Mouse (Mus musculus) gastrocnemius, postnatal 14 days (tissue): Measurements from ENCODE around the gene Prrc2b. TPM values are rescaled to one million over a fixed set of nuclear protein-coding genes. Genes with fewer than 3 reads are reported as not detected.
A peak's percentile ranks its signal among the peaks of the same experiment; 100 is the strongest.

Experiments used
- DNase-seq: peaks from one replicate; pipeline ENCODE4 v3.0.0; 2021; ENCODE audit warnings: mixed read lengths
- intact Hi-C: fragments of 180-260 bp; cut with DNase I; formaldehyde crosslinking; loops from one replicate; pipeline ENCODE4 v1.15.1; 2025; ENCODE audit warnings: low total_unique reads
- total RNA-seq, 2 experiments: library from RNA; stranded (reverse); gene quantifications; 2 replicates each; pipeline ENCODE4 v1.2.3; 2021

Prrc2b gene
- total RNA-seq, 2 experiments from 2014 or later, result 79.2 to 83.9 TPM

- DNase-seq, result no peak
- intact Hi-C loops, result no loop called here
These were observed 26.0 kb downstream of the Prrc2b start for GRCm38 (mm10) chr2:32176848-32177247.

GRCm38 (mm10) chr2:32177397-32178060 is 26.6 kb downstream of the Prrc2b start:
- intact Hi-C loops, result no loop called here

GRCm38 (mm10) chr2:32179363-32179762 is 28.5 kb downstream of the Prrc2b start:
- intact Hi-C loops, result no loop called here
- DNase-seq, result no peak

More at GRCm38 (mm10) chr2:32177397-32178060, 26.6 kb downstream of the Prrc2b start:
- no peak for DNase-seq

GRCm38 (mm10) chr2:32180127-32180526 is 29.2 kb downstream of the Prrc2b start:
- DNase-seq, result no peak
- intact Hi-C loops, result no loop called here

GRCm38 (mm10) chr2:32181364-32181763 is 30.5 kb downstream of the Prrc2b start:
- intact Hi-C loops, result no loop called here
- DNase-seq, result no peak

GRCm38 (mm10) chr2:32182119-32182518 is 31.2 kb downstream of the Prrc2b start:
- intact Hi-C loops, result no loop called here
- no peak for DNase-seq

GRCm38 (mm10) chr2:32182676-32183296 is 31.9 kb downstream of the Prrc2b start:
- intact Hi-C loops, result no loop called here
- no peak for DNase-seq

- intact Hi-C loops, result no loop called here
- DNase-seq, result no peak
These were observed 36.2 kb downstream of the Prrc2b start for GRCm38 (mm10) chr2:32187019-32187551.

GRCm38 (mm10) chr2:32187649-32188048 is 36.8 kb downstream of the Prrc2b start:
- intact Hi-C loops, result no loop called here
- DNase-seq, result peak; percentile 74

- no peak for DNase-seq
- intact Hi-C loops, result no loop called here
These were observed 38.3 kb downstream of the Prrc2b start for GRCm38 (mm10) chr2:32189060-32189681.

GRCm38 (mm10) chr2:32190620-32191019 is 39.7 kb downstream of the Prrc2b start:
- intact Hi-C loops, result loop anchor here (5.0 kb wide), 1 partner anchor 38 kb away; the partner anchor contains the start of gene Prrc2b
- no peak for DNase-seq

- intact Hi-C loops, result loop anchor here (5.0 kb wide), 1 partner anchor 40 kb away; the partner anchor contains the start of gene Prrc2b
These were observed 41.1 kb downstream of the Prrc2b start for GRCm38 (mm10) chr2:32191872-32192507.

GRCm38 (mm10) chr2:32198977-32199376 is 48.1 kb downstream of the Prrc2b start:
- no peak for DNase-seq
- intact Hi-C loops, result no loop called here

More at GRCm38 (mm10) chr2:32191872-32192507, 41.1 kb downstream of the Prrc2b start:
- DNase-seq, result peak; percentile 69

GRCm38 (mm10) chr2:32200033-32200432 is 49.2 kb downstream of the Prrc2b start:
- intact Hi-C loops, result loop anchor here (10.0 kb wide), 1 partner anchor 205 kb away; no protein-coding TSS in a partner anchor

GRCm38 (mm10) chr2:32200712-32201111 is 49.8 kb downstream of the Prrc2b start:
- no peak for DNase-seq
- intact Hi-C loops, result loop anchor here (10.0 kb wide), 1 partner anchor 206 kb away; no protein-coding TSS in a partner anchor

More at GRCm38 (mm10) chr2:32200033-32200432, 49.2 kb downstream of the Prrc2b start:
- no peak for DNase-seq

GRCm38 (mm10) chr2:32201527-32201926 is 50.6 kb downstream of the Prrc2b start:
- intact Hi-C loops, result loop anchor here (10.0 kb wide), 1 partner anchor 207 kb away; no protein-coding TSS in a partner anchor
- no peak for DNase-seq

- intact Hi-C loops, result loop anchor here (10.0 kb wide), 1 partner anchor 209 kb away; no protein-coding TSS in a partner anchor
- no peak for DNase-seq
These were observed 53.0 kb downstream of the Prrc2b start for GRCm38 (mm10) chr2:32203853-32204252.

GRCm38 (mm10) chr2:32207682-32208081 is 56.8 kb downstream of the Prrc2b start:
- intact Hi-C loops, result loop anchor here (10.0 kb wide), 1 partner anchor 213 kb away; no protein-coding TSS in a partner anchor
- DNase-seq, result no peak

- no peak for DNase-seq
- intact Hi-C loops, result no loop called here
These were observed 60.8 kb downstream of the Prrc2b start for GRCm38 (mm10) chr2:32211689-32212088.
